Mouse (Mus musculus): ENCODE data around the gene Abcc6.
"Not testable (repeated sequence)": the region's sequence is repeated elsewhere in the genome, so short reads cannot be mapped to it uniquely, and the experiment has no call there.

Abcc6 gene

DNA sequence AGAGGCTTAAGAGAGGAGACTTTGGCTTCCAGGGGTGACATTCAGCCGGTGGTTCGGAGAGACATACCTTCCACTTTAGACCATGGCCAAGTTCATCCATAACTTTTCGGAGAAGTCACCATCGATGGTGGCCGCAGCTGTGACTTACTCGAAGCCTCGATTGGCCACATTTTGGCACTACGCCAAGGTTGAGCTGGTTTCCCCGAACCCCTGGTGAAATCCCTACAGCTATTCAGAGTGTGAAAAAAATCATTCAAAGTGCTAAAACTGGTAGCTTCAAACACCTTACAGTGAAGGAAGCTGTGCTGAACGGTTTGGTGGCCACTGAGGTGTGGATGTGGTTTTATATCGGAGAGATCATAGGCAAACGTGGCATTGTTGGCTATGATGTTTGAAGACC lies 96.3 kb downstream of the Abcc6 start:
- not testable (repeated sequence) for DNase-seq (ENCODE audit: extremely low spot score)

DNA sequence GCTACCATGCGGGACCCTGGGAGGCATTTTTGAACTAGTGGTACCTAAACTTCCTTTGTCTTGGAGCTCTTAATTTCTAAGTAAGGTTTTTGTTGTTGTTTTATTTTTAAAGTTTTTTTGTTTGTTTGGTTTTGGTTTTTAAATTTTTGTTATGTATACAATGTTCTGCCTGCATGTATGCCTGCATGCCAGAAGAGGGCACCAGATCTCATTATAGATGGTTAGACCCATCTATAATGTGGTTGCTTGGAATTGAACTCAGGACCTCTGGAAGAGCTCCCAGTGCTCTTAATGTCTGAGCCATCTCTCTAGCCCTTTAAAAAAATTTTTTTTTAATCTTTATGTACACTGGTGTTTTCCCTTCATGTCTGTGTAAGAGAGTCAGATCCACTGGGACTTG lies 100.4 kb downstream of the Abcc6 start:
- DNase-seq (ENCODE audit: extremely low spot score): no peak

GRCm38 (mm10) chr7:45928626-45929295 lies 101.3 kb downstream of the Abcc6 start:
- no peak for DNase-seq (ENCODE audit: extremely low spot score)

GRCm38 (mm10) chr7:45924429-45924816 lies 105.7 kb downstream of the Abcc6 start:
- peak; percentile 61 for DNase-seq (ENCODE audit: extremely low spot score)

GRCm38 (mm10) chr7:45923762-45924428 lies 106.2 kb downstream of the Abcc6 start, which contains the start of gene Ccdc114:
Gene Ccdc114 (plus strand): TSS chr7:45924072.
- peak; percentile 66 for DNase-seq (ENCODE audit: extremely low spot score)

DNA sequence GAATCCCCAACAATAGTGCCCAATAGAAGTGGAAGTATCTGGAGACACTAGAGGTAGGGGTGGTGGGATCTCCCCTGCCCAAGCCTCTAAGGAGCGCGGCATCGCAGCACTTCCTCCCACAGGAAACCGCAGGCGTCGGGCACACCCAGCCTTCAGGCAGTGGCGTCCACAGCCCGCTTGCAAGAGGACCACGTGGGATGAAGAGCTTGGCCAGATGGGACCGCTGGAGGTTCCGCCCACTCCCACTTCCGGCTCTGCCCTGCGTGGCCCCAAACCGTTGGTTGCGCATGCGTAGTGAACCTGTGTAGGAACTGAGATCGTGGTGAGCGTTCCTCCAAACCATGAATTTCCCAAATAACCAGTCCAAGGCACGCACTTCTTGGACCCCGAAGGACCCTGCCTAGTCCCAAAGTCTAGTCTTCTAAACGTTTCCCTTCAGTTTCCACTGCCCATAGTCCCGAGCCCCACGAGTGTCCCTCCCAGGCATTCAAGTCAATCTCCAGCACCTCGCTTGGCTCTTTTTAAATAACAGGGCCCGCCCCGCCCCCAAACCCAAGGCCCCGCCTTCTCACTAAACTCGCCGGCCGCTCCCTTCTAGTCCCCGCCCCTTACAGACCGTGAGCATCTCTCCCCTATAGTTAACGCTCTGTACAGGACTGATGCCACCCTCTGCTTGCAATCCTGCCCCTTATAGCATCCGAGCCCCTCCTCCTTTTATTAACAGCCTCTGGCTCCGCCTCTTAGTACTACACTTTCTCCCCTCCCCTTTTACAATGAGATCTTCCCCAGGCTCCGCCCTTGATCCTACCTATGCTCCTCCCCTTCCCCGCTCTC lies 107.0 kb downstream of the Abcc6 start:
- DNase-seq (ENCODE audit: extremely low spot score): peak; percentile 94

DNA sequence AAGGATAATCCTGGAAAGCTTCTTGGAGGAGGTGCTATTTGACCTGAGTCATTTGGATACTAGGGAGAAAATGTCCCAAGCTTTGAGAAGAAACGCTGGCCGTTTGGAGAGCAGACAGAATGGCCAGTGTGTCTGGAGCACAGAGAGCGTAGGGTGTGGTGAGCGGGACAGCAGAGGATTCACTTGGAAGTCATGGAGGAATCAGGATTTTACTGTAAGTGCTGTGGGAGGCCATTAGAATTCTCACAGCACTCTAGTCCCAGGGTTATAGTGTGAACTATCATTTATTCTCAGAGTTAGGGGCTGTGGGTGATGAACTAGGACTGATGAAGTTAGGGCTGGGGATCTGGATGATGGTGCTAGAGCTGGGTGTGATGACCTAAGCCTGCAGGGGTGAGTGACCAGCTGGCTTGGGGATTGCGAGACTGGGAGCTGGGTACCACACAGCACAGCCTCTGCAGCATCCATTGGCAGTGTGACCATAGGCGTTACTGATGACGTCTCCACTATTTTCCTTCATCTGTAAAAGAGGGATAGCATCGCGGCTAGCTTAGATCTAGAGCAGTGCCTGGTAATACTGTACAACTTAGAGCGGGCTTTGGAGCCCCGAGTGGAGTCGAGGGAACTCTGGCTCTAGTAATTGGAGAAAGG lies 108.0 kb downstream of the Abcc6 start:
- DNase-seq (ENCODE audit: extremely low spot score): no peak

GRCm38 (mm10) chr7:45921242-45921621 lies 108.9 kb downstream of the Abcc6 start, which contains the start of gene Emp3:
Gene Emp3 (minus strand): TSS chr7:45921404.
- no peak for DNase-seq (ENCODE audit: extremely low spot score)

DNA sequence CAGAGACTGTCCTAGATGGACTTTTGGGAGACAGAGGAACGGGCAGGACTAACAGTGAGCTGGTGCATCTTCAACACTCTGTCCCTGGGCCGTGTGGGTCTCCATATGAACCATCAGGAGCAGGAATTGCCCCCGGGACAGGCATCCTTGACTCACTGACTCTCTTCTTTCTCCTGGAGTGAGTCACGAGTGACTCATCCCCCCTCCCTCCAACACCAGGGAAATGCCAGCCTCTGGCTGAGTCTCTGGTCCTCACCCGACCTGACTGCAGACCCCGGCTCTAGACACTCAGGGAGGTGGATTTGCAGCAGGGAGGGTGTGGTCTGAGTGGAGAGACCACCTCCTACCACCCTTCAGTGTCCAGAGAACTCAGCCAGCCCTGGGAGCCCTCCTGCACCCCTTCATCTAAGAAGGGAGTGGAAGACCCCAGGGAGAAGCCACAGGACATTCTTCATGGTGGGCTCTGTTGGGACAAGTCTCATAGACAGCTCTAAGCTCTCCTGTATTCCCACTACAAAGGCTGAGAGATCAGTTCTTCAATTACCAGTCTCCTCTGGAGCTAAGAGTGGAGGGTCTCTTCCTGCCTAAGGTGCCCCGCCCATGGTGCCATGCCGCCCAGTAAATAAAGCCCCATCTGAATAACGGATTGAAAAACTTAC lies 109.4 kb downstream of the Abcc6 start:
- no peak for DNase-seq (ENCODE audit: extremely low spot score)

DNA sequence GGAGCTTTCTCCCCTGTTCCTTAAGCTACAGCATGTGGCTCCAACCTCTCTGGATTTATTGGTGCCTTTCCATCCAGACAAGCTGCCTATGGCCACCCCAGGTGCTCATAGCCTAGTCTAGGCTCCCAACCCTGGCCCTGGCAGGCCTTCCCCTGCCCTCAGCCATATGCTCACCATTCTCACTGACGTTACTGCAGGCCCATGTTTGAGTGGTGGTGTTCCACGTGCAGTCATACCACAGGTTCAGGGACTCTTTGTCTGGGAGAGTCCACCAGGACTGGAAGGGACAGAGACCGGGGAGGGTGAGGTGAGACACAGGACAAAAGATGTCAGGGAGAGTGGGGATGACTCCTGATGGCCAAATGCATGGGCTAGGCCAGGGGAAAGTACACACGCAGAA lies 110.3 kb downstream of the Abcc6 start:
- DNase-seq (ENCODE audit: extremely low spot score): no peak

DNA sequence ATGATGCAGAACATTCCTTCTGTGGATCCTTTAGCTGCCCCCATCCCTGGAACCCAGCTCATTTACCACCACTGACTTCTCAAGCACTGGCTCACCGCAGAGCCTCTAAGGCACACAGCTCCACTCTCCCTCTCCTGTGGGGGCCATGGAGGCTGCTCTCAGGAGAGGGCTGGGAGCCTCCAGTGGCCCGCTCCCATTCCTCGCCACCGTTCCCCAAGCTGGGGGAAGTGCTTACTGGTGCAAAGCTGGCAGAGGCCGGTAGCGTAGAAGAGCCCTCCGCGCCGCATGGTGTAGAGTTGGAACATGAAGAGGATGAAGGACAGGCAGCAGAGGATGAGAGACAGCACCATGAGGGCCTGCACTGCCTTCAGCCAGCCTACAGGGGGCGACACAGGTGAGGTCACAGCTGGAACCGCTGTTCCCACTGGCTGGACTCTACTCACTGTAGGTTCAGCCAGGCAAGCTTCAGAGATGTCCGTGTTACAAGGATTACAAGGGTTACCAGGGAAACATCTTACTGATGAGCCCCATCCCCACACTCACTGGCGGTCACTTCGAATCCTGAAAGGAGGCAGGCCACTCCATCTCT lies 110.9 kb downstream of the Abcc6 start:
- DNase-seq (ENCODE audit: extremely low spot score): no peak

DNA sequence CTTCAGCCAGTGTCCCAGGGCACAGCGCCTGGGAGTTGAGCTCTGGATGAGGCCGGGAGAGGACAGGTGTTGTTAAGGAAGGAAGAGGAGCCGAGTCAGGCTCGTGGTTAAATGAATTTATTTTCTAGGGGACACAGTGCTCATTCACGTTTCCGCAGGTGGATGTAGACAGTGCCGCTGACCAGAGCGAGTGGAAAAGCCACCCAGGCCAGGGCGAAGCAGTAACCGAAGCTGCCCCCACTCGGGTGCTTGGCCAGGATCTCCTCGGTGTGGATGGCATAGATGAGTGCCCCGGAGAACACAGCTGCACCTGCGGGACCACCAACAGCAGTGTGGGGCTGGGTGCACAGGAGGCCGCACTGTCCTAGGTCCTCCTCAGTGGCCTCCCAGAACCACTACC lies 112.2 kb downstream of the Abcc6 start:
- no peak for DNase-seq (ENCODE audit: extremely low spot score)

All from embryo, embryonic 9.5 days (tissue).